Mouse (Mus musculus): Measurements from ENCODE around the gene Myb.
"Not testable (repeated sequence)": the region's sequence is repeated elsewhere in the genome, so short reads cannot be mapped to it uniquely, and the experiment has no call there.

Gene Myb

DNA sequence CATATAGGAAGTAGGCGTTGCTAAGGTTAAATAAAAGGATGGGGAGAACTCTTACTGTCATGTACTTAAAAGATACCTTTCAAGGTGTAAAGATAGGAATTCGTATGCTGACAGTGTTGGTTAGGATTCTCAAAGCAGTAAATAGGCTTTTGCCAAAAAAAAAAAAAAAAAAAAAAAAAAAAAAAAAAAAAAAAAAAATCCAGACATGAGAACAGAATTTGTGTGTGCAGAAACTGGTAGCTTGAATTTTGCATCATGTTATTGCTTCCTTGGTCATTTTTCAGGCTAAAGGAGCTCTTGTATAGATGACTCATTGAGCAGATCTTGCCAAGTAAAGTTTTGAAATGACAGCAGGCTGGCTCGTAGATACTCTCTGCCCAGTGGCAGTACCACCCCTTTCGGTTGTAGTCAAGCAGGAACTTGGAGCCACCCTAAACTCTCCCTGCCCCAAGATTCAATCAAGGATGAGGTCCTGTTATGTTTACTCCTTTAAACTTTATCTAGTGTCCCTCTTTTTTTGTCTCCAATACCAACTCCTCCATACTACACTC, 11.9 kb upstream of the Myb start:
- DNase-seq (ENCODE audit: inconsistent age in 2 of 2, low spot score in 1 of 2) = peak in 1 of 2 experiments; percentile 50

- no peak for DNase-seq (ENCODE audit: inconsistent age in 2 of 2, low spot score in 1 of 2)
Measured at GRCm38 (mm10) chr10:21168466-21168865, 7.7 kb upstream of the Myb start.

GRCm38 (mm10) chr10:21167842-21168241, 7.1 kb upstream of the Myb start:
- no peak for DNase-seq (ENCODE audit: inconsistent age in 2 of 2, low spot score in 1 of 2)

DNA sequence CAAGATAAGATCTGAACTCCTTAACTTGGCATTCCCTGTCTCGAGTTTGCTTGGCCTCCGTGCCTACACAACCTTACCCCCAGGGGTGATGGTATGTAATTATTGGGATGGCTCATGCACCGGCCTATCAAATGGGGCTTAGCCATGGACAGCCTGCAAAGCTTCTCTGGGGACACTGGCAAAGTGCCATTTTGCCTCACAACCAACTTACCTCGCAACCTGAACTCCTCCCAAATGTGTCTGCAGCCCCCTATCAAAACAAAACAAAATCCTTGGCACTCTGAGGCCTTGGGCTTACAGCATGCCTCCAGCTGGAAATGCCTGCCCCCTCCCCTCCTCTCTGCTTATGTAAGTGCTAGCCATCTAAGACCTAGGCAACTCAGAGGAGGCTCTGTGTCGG, 6.4 kb upstream of the Myb start:
- no peak for DNase-seq (ENCODE audit: inconsistent age in 2 of 2, low spot score in 1 of 2)

GRCm38 (mm10) chr10:21165411-21165810, 4.6 kb upstream of the Myb start:
- no peak for DNase-seq (ENCODE audit: inconsistent age in 2 of 2, low spot score in 1 of 2)

GRCm38 (mm10) chr10:21162124-21162523, 1.3 kb upstream of the Myb start:
- no peak for DNase-seq (ENCODE audit: inconsistent age in 2 of 2, low spot score in 1 of 2)

GRCm38 (mm10) chr10:21161359-21162094, 743 bp upstream of the Myb start:
- DNase-seq (ENCODE audit: inconsistent age in 2 of 2, low spot score in 1 of 2) = peak in 1 of 2 experiments; percentile 31

DNA sequence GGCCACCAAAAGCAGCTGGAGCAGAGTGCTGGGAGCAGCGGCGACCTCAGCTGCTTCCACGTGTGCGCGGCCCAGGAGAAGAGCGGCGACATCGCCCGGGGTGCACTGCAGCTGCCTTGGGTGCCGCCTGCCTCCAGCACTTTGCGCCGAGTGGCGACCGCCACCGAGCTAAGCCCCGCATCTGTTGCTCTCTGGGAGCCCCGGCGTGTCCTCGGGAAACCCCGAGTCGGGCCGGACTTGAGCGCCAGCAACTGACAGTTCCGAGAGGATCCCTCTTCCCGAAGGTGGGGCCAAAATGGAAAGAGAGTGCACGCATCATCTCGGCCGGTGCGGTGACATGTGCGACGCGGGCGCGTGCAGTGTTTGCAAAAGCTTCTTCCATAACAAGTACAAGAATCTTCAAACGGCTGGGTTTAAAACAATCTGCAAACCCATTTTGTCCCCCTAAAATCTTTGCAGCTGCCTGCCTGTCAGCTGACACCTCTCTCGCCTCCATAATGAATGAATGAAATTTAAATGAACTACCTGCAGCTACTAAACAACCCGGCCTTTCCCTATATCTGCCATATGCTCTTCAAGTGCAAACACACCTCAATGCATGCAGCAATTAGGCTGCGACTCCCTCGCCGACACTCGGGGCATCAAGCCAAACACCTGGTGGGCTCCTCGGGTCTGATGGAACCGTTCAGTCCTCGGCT, 938 bp downstream of the Myb start:
- peak; percentile 28 to 73 for DNase-seq (ENCODE audit: inconsistent age in 2 of 2, low spot score in 1 of 2)

DNA sequence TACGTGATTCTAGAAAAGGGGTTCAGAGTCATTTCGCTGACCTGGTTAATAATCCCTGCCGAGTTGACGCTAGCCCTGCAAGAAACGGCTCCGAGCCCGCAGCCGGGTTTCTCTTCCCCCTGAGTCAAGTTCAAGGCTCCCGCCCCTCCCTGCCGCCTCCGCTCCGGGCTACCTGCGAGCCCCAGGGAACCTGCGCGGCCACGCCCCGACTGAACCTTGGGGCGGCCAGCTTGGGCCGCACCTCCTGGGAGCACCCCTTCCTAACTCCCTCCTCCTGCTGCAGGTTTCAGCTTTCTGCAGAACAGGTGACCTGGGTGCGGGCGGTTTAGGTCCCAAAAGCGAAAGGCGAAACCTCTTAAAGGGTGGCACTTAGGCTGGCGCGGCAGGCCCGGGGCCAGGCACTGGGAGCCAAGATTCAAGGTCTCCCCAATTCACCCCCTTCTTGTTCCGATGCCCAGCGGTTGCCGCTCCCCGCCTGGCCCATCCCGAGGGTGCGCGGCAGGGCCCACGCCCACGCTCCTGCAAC, 1.8 kb downstream of the Myb start:
- DNase-seq (ENCODE audit: inconsistent age in 2 of 2, low spot score in 1 of 2) = peak; percentile 13 to 62

DNA sequence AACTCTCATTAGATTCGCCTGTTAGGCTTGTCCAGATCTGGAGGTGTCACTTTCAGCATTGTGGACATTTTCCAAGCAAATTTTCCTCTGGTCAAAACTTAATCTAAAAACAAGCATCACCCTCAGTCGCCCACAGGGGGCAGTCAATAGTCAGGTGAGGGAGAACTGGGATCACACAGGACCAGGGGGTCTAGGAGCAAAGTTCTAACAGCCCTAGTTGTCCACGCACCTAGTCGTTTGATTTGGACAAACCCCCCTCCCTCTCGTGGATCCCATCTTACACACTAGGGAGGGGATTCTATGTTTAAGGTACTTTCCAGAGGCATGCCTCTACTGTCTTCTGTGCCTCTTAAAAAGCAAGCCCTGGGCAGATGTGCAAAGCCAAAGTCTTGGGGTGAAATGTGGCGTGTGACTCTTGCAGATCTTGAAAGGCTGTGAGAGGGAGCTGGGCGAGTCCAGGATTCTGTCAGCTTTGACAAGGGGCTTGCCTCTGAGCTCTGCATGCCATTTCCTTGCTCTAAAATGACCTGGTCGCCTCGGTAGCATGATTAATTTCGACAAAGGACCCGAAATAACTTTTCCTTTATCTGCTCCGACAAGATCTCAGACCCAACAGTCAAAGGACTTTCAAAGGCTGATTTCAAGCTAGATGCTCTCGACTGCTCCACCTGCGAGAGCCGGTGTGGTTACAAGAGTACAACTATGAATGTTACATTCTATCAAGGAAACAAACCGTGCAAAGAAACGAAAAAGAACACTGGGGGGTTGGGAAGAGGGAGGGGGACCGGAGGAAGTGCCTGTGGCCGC, 2.5 kb downstream of the Myb start:
- DNase-seq (ENCODE audit: inconsistent age in 2 of 2, low spot score in 1 of 2) = peak; percentile 29 to 74

DNA sequence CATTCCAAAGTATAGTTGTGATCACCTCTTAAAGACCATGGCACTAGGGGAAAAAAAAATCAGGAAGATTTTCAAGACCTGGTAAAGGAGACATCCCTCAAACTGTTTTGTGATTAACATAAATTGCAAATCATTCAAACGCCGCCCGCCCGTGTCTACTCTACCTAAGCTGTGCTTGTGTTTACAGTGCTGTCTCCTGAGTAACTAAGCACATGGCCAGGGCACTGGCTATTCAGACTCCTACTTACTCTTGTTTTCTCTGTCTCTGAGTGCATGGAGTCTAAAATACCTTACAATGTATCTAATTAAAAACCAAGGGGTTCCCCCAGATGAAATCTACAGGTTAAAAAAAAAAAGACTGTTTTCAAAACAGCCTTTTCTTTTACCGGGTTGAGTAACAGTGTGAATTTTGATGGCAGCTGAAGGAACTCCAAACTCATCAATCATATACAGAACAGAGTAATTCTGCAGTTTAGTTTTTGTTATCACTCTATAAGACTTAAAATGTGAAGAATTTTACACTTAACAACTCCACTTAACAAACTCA, 3.8 kb downstream of the Myb start:
- no peak for DNase-seq (ENCODE audit: inconsistent age in 2 of 2, low spot score in 1 of 2)

GRCm38 (mm10) chr10:21156416-21156815, 4.4 kb downstream of the Myb start:
- no peak for DNase-seq (ENCODE audit: inconsistent age in 2 of 2, low spot score in 1 of 2)

GRCm38 (mm10) chr10:21154927-21155326, 5.9 kb downstream of the Myb start:
- no peak for DNase-seq (ENCODE audit: inconsistent age in 2 of 2, low spot score in 1 of 2)

DNA sequence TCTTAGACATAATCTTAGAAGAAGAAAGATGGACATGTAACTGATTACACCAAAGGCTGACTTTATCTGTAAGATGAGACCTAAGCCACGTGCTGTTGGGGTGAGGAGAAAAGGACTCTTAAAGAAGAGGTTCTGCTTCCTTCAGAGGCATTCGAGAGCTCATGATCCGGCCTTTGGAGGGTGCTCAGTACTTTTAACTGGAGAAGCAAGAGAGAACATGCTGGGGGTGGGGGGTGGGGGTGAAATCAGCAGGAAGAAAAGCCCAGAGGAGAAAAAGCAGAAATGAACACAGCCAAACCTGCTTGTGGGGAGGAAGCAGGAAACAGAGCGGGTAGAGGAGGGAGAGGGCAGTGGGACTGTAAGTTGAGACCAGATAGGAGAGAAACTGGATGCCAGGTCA, 7.4 kb downstream of the Myb start:
- no peak for DNase-seq (ENCODE audit: inconsistent age in 2 of 2, low spot score in 1 of 2)

GRCm38 (mm10) chr10:21152812-21153211, 8.0 kb downstream of the Myb start:
- DNase-seq (ENCODE audit: inconsistent age in 2 of 2, low spot score in 1 of 2) = no peak

DNA sequence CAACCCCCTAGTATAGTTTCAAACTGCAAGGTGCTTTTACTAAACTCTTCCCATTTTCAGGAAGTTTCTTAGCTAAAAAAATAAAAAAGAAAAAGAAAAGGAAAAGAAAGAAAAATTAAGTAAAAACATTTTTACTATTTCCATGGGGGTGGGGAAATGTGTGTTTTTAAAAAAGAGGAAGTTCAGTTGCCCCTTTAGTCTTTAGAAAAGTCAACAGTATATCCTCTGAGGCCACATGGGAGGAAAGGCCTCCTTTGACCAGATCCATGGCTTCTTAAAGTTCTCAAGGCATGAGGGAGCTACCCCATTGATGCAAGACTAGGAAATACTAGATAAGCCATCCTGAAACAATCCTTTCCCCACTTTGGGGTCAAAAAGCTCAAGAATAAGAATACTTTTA, 9.5 kb downstream of the Myb start:
- no peak for DNase-seq (ENCODE audit: inconsistent age in 2 of 2, low spot score in 1 of 2)

GRCm38 (mm10) chr10:21149945-21150344, 10.8 kb downstream of the Myb start:
- DNase-seq (ENCODE audit: inconsistent age in 2 of 2, low spot score in 1 of 2) = not testable (repeated sequence)

DNA sequence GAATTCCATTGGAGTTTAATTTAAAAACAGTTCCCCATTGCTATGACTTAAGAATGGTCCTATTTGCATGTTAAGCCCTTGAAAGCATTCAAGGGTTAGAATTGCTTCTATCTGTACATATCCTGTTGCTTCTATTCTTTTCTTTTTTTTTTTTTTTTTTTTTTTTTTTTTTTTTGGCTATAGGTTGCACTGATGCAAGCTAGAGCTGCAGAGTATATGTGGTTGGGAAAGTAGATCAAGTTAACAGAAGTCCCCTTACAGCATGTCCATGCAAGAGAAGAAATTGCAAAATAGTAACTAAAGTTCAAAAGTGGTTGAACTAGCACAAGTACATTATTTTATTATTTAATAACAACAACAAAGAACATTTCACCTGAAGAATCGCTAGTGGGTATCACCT, 14.1 kb downstream of the Myb start:
- DNase-seq (ENCODE audit: inconsistent age in 2 of 2, low spot score in 1 of 2) = no peak

- DNase-seq (ENCODE audit: inconsistent age in 2 of 2, low spot score in 1 of 2) = no peak
Measured at GRCm38 (mm10) chr10:21146263-21146662, 14.5 kb downstream of the Myb start.

DNA sequence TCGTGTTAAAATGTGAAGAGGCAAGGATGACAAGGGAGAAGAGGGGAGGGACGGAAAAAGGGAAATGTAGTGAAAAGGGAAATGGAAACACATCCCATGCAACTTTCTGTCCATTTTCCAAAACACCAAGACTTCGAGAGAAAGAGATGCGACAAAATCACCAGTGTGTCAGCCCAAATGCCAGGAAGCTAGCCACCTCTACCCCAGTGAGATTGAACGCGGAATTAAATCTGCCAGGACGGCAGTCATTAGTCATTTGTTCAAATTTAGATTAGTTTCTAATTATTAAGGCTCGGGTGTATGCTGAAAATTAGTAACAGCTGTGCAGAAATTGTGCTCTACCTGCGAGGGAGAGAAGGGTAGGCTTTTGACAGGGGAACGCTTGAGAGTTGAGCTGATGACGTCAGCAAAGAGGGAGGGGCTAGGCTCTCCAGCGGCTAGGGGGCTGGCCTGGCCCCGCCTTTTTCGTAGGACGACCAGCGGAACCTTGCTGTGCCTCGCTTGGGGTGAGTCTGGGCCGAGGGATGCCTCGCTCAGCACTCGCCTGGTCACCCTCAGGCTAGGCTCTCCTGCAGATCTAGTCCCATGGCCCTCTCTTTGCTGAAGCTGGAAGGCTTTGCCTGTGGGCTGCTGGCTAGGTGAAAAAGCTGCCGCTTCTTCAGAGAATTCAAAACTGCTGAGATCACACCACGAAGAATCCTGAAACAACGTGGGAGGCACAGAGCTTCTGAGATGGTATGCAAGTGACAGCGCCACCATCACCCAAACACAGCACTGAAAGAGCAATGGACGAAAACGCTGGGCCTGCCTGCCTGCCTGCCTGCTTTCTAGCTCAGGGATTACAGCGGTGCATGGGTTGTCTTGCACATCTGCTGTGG, 15.9 kb downstream of the Myb start:
- DNase-seq (ENCODE audit: inconsistent age in 2 of 2, low spot score in 1 of 2) = peak; percentile 64 to 86

Measured in adrenal gland, adult (tissue).